Mouse (Mus musculus) kidney, adult 2 months (tissue): ENCODE results near the gene Rpl13a.

Experiments
- CTCF ChIP-seq: fragments of 200-500 bp; conservative IDR thresholded peaks from 2 replicates; pipeline ENCODE4 v1.5.1; 2011; ENCODE audit warnings: low read depth, mild to moderate bottlenecking, control low read depth, low read length, moderate library complexity, mixed read lengths; ENCODE audit not compliant: insufficient read depth, insufficient read length
- POLR2A ChIP-seq: fragments of 200-500 bp; IDR thresholded peaks from one replicate; pipeline ENCODE4 v1.6.1; 2011; ENCODE audit warnings: low read depth, low read length, control low read depth

GRCm38 (mm10) chr7:45129318-45129717 is 757 bp upstream of the Rpl13a start:
- TF ChIP-seq CTCF (no peak), POLR2A (no peak)
